Mouse (Mus musculus): ENCODE data around the gene Gm27235.

The Gm27235 gene

GRCm38 (mm10) chr9:35790001-35790400 is at the start of gene Gm27235, which contains the start of gene D730048I06Rik:
Gm27235 (minus strand) TSS chr9:35790101.
D730048I06Rik (minus strand) TSS chr9:35790112.
- no peak for DNase-seq (ENCODE audit: low read depth, low spot score)

GRCm38 (mm10) chr9:35817881-35818280 is 28.0 kb upstream of the Gm27235 start:
- DNase-seq (ENCODE audit: low read depth, low spot score): peak; percentile 14

GRCm38 (mm10) chr9:35798146-35798545 is 8.2 kb upstream of the Gm27235 start:
- DNase-seq (ENCODE audit: low read depth, low spot score): no peak

GRCm38 (mm10) chr9:35778009-35778408 is 11.9 kb downstream of the Gm27235 start, which contains the start of gene Gm17727:
Gm17727 (minus strand) TSS chr9:35778109.
- no peak for DNase-seq (ENCODE audit: low read depth, low spot score)

- DNase-seq (ENCODE audit: low read depth, low spot score): no peak
These were observed 33.1 kb downstream of the Gm27235 start for GRCm38 (mm10) chr9:35756843-35757242.

- no peak for DNase-seq (ENCODE audit: low read depth, low spot score)
These were observed 49.2 kb downstream of the Gm27235 start, which contains the start of gene Gm17677 for GRCm38 (mm10) chr9:35740749-35741148. Gm17677 (plus strand) TSS chr9:35741049.
